Mouse (Mus musculus) thymus, postnatal 4 days (tissue): Measurements from ENCODE around the gene Zfp128.
"Not testable (repeated sequence)": the region's sequence is repeated elsewhere in the genome, so short reads cannot be mapped to it uniquely, and the experiment has no call there.

ENCODE experiments used
- DNase-seq: peaks from one replicate; pipeline ENCODE4 v3.0.0; 2021

Zfp128 gene

GRCm38 (mm10) chr7:12880911-12881660 is at the start of gene Zfp128:
Gene Zfp128, plus strand, starts transcription at chr7:12881177.
- DNase-seq: peak; percentile 92

- DNase-seq: peak; percentile 94
Observed at GRCm38 (mm10) chr7:12834162-12835120, 46.5 kb upstream of the Zfp128 start, which contains the start of gene Zfp110. Gene Zfp110, plus strand, starts transcription at chr7:12834761.

DNA sequence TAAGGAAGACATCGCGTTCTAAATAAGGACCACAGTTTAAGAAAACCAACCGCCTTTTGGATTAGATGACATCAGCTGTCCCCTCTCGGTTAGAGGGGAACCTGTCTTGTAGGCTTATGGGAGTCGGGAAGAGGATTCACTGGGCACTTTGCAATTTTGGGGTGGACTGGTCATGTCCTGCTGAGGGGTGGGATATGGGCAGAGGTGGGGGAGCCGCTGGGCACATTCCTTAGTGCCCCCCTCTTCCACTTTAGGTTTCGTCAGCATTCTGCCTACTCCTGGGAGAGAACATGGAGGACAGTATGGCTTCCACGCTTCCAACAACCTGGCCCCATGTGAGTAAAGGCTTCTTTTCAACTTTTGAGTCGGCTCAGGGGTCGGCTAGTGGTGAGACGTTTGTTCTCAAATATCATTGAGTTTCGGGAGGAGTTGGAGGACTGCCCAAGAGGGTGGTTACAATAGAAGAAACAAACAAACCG is 45.7 kb upstream of the Zfp128 start:
- DNase-seq: peak; percentile 33

- no peak for DNase-seq
Observed at GRCm38 (mm10) chr7:12835779-12836178, 45.2 kb upstream of the Zfp128 start.

DNA sequence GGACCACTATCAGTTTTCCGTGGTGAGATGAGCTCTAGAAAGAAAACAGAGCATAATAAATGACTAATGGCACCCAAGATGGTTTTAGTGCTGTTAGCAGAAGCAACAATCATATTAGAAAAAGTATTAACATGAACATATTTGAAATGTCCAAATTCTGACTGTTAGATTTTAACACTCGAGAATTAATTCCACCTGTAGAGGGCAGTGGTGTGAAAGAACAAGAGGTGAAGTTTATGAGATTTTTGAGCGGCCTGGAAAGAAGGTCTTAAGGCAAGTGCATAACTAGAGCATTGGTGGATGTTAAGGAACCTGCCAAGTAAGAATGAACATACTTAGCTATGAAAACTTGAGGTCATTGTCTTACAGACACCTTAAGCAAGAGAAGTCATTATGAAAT is 6.7 kb upstream of the Zfp128 start:
- no peak for DNase-seq

DNA sequence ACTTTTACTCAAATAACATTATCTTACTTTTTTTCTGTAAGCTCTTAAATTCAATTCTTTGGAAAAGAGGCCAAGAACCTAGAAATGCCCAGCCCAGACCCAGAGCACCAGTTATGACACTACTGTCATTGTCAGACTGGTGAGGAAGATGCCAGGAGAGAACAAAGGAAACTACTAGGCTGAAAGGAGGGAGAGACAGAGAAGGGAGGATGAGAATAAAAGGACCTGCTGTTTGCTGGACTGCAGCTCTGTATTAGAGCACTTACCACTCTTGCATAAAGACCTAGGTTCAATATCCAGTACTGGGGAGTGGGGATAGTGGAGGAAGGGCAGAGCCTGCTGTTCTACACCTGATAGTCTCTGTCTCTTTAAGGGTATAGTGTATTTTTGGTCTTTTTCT is 941 bp upstream of the Zfp128 start:
- no peak for DNase-seq

DNA sequence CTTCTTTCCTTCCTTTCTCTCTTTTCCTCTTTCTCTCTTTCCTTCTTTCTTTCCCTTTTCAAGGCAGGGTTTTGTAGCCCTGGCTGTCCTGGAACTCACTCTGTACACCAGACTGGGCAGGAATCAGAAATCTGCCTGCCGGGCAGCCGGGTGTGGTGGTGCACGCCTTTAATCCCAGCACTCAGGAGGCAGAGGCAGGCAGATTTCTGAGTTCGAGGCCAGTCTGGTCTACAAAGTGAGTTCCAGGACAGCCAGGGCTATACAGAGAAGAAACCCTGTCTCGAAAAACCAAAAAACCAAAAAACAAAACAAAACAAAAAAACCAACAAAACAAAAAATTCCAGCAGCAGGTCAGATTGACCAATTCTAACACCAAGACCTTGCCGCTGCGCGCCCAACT is 480 bp upstream of the Zfp128 start:
- not testable (repeated sequence) for DNase-seq

DNA sequence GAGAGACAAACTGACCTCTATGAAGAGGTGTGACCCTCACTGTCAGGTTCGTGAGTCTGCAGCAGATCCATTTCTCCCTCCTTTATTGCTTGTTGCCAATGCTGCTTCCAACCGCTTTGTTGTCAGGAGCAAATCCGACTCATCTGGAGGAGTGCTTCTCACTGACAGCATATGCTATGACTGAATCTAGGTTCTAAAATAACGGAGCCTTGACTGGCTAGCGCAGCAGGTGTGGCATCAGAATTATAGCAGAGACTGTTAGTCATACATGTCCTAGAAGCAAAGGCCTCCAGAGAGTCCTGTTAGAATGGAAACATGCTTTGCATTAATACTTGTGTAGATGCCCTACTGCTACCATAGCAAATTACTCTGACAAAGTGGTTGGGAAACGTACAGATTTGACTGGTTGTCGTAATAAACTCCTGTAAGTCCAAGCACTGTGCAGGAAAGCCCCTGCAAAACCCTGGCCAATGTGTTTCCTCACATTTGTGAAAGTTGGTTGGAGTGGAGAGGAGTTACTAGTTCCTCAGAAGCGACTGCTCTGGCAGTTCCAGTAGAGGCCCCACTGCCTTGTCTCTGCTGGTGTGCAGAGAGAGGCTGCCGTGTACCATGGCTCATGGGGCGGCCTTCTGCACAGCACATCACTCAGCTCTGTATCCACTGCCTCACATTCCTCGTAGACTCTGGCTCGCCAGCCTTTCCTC is 5.7 kb downstream of the Zfp128 start:
- DNase-seq: no peak

GRCm38 (mm10) chr7:12887585-12887984 is 6.6 kb downstream of the Zfp128 start:
- no peak for DNase-seq

DNA sequence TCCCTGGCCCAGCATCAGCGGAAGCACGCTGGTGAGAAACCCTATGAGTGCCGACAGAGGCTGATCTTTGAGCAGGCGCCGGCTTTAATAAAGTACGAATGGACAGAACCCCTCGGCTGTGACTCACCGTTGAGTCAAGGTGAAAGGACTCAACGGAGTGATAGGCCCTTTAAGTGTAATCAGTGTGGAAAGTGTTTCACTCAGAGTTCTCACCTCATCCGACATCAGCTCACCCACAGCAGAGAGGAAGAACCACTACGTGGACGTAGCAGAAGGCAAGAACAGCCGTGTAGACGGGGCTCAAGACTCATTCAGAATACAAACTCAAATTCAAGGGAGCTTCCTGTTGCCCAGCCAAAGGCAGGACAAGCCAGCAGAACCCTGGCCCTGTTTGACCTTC is 10.0 kb downstream of the Zfp128 start:
- no peak for DNase-seq

DNA sequence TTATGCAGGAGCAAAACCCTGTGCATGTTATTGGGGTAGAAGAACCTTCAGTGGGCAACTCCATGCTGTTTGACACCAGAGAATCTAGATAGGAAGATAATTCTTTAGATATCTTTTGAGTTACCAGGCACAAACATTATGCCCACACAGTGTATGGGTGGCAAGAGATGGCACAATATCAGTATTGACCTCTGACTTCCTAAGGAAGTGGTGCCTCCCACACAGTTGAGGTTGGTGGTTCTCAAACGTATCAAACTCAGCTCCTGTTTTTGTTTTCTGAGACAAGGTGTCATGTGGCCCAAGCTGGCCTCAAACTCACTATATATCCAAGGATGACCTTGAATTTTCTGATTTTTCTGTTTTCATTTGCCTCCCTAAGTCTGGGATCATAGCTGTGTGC is 10.4 kb downstream of the Zfp128 start:
- DNase-seq: no peak

- peak; percentile 78 for DNase-seq
Observed at GRCm38 (mm10) chr7:12897655-12898410, 16.9 kb downstream of the Zfp128 start, which contains the start of gene Zscan22. Gene Zscan22, plus strand, starts transcription at chr7:12897815.

DNA sequence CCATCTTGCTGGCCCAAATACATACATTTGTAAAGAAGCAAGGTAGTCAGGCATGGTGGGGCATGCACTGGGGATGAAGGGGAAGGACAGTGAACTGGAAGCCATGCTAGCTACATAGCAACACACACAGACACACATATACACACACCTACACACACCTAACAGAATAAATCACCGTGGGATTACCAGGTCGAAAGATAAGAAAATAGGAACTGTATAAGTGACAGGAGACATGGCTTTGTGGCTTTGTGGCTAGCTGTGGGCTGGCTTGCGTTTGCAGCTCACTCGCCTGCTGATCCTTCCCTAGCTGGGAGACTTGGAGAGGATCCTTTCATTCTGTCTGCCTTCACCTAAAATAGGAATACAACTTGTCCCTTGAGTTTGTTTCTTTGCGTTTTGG is 20.5 kb downstream of the Zfp128 start:
- DNase-seq: no peak

- peak; percentile 52 for DNase-seq
Observed at GRCm38 (mm10) chr7:12903623-12904022, 22.6 kb downstream of the Zfp128 start.

DNA sequence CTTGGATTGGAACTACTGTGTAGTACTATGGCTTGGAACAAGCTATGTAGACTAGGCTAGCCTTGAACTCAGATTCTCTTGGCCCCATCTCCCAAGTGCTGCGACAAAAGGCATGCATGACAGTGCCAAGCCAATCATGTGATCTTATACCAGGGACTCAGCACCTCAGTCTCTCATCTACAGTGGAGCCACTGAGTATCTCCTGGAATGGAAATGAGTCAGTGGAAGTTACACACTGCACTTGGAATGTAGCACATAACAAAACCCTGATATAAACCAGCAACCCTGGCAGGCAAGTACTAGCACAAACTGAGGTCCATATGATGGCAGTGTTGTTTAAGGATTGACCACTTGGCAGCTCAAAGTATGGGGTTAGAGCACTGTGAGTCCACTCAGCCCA is 24.2 kb downstream of the Zfp128 start:
- no peak for DNase-seq

DNA sequence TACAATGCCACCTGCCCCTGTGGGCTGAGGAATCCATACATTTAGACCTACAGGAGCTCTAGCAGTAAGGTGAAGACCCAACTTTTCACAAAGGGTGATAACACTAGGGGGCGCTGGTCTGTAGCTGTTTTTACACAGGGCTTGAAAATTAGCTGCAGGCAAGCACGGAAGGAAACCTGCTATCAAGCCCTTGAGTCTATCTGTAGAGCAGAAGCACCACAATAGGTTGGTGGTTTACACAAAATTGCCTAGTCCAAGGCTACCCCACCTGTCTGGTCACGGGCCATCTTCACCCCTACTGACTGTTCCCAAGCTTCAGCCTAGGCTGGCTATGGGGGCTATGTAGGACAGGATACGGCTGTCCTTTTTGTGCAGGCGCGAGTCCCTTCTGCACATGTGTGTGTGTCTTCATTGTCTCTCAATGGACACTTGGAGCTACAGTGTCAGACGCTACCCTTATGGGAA is 28.6 kb downstream of the Zfp128 start:
- DNase-seq: peak; percentile 94

DNA sequence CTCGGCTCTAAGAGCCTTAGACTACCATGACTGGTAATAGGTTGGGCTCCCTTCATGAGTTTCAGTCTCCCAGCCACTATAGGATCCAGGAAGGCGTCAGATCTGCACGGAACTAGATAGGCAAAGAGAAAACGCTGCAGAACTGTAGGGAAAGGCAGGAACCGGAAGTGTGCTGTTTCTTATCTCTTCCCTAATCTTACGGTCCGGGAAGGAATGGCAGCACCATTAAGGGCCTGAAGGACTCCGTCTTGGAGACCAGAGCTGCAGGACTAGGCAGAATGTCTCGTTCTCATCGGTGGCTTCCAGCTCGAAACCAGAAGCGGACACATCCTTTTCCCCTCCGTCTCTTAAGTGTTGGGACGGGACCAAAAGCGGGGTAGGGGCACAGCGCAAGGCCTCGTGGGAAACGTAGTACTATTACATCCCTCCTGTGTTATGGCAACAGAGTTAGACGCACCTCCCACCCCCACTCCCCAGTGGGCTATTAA is 29.2 kb downstream of the Zfp128 start:
- peak; percentile 69 for DNase-seq

GRCm38 (mm10) chr7:12913556-12913955 is 32.6 kb downstream of the Zfp128 start:
- DNase-seq: peak; percentile 18

GRCm38 (mm10) chr7:12920495-12920894 is 39.5 kb downstream of the Zfp128 start:
- not testable (repeated sequence) for DNase-seq

- DNase-seq: no peak
Observed at GRCm38 (mm10) chr7:12921318-12921704, 40.3 kb downstream of the Zfp128 start.

GRCm38 (mm10) chr7:12921705-12922465 is 40.9 kb downstream of the Zfp128 start, which contains the start of gene Rps5:
Gene Rps5, plus strand, starts transcription at chr7:12922290.
- DNase-seq: peak; percentile 98
